ENCODE assay signal across 9 mouse cellular contexts in genomic region chr4:152178916-152179705, GRCm38 (mm10). TPM values are rescaled to one million over a fixed set of nuclear protein-coding genes. Genes with fewer than 3 reads are reported as not detected.
DNase-seq lines count a peak whose midpoint lies in the region; ATAC-seq and TF ChIP-seq lines count a peak whose summit lies in the region.
"Had no signal": no experiment of that assay in that cellular context is flagged by ENCODE, and none has a peak within 500 bp of the region (broad histone marks: within the 10 kb centered on the region; RNA-seq: fewer than 3 reads in every experiment).

No protein-coding gene starts in this region.

- 25% methylated on average over 16 of the region's 16 CpGs for WGBS in lung, postnatal 0 days
- 18% methylated on average over 16 of the region's 16 CpGs for WGBS in hindbrain, postnatal 0 days
- 21% methylated on average over 16 of the region's 16 CpGs for WGBS in midbrain, embryonic 15.5 days

- TF ChIP-seq CTCF in lung, postnatal 0 days (IDR thresholded peaks at IDR 0.05): no peak
- TF ChIP-seq CTCF in hindbrain, postnatal 0 days (IDR thresholded peaks at IDR 0.05; ENCODE audit: low read depth): no peak

- H3K4me3 ChIP-seq in lung, postnatal 0 days (ENCODE audit: low read depth, low read length): peak overlapping the region; percentile 68
- peak overlapping the region; percentile 52 for H3K4me3 ChIP-seq in hindbrain, postnatal 0 days (ENCODE audit: low read length)
- H3K4me3 ChIP-seq in midbrain, embryonic 15.5 days: peak overlapping the region; percentile 63

- H3K4me1 ChIP-seq in lung, postnatal 0 days (ENCODE audit: insufficient read depth, low read depth, low read length): peaks cover 6% of the 10 kb centered on the region; the same call in 1 of the 2 replicates
- peaks cover 13% of the 10 kb centered on the region for H3K4me1 ChIP-seq in hindbrain, postnatal 0 days (ENCODE audit: insufficient read depth, low read length)
- peaks cover 27% of the 10 kb centered on the region for H3K4me1 ChIP-seq in midbrain, embryonic 15.5 days

- H3K9ac ChIP-seq in lung, postnatal 0 days (replicated peaks; ENCODE audit: low read depth): no peak overlapping the region
- peak overlapping the region; percentile 67 for H3K9ac ChIP-seq in hindbrain, postnatal 0 days (replicated peaks; ENCODE audit: low read length)
- H3K9ac ChIP-seq in midbrain, embryonic 15.5 days: peak overlapping the region; percentile 62

- H3K36me3 ChIP-seq in lung, postnatal 0 days (ENCODE audit: insufficient read depth, low read length): no peaks in the 10 kb centered on the region
- H3K36me3 ChIP-seq in hindbrain, postnatal 0 days (ENCODE audit: insufficient read depth, low read length): no peaks in the 10 kb centered on the region
- no peaks in the 10 kb centered on the region; the same call in 1 of the 2 replicates for H3K36me3 ChIP-seq in midbrain, embryonic 15.5 days (replicated peaks)

- no peak for DNase-seq in lung, postnatal 0 days (ENCODE audit: low spot score)
- no peak for DNase-seq in lung, postnatal 36 days
- peak; percentile 67 for DNase-seq in cerebellum, adult 9-10 months
- peak; percentile 27 for DNase-seq in hindbrain, postnatal 0 days (ENCODE audit: low spot score)
- DNase-seq in yolk sac, embryonic 10.5 days (ENCODE audit: low spot score): no peak
- no peak for DNase-seq in right cerebral cortex, adult 18-20 months
- no peak for DNase-seq in urinary bladder, postnatal 36 days (ENCODE audit: low spot score in 2 of 2)

- ATAC-seq in lung, postnatal 0 days: no peak
- ATAC-seq in hindbrain, postnatal 0 days: no peak
- ATAC-seq in midbrain, embryonic 15.5 days (replicated peaks): no peak

- H3K4me2 ChIP-seq in lung, postnatal 0 days (replicated peaks; ENCODE audit: low read depth, low read length): peak overlapping the region; percentile 91
- peak overlapping the region; percentile 75 for H3K4me2 ChIP-seq in hindbrain, postnatal 0 days (ENCODE audit: low read depth, low read length)
- peak overlapping the region; percentile 94 for H3K4me2 ChIP-seq in midbrain, embryonic 15.5 days

- no peaks in the 10 kb centered on the region for H3K27me3 ChIP-seq in lung, postnatal 0 days (replicated peaks; ENCODE audit: insufficient read depth, low read length)
- 0 out of 2 replicates have a peak, but pooled peaks cover 2% of the 10 kb centered on the region for H3K27me3 ChIP-seq in hindbrain, postnatal 0 days (ENCODE audit: insufficient read depth, low read length)
- H3K27me3 ChIP-seq in midbrain, embryonic 15.5 days (replicated peaks): peaks cover 20% of the 10 kb centered on the region

- H3K9me3 ChIP-seq in lung, postnatal 0 days (ENCODE audit: low read length): no peaks in the 10 kb centered on the region
- no peaks in the 10 kb centered on the region for H3K9me3 ChIP-seq in hindbrain, postnatal 0 days (ENCODE audit: low read length)
- H3K9me3 ChIP-seq in midbrain, embryonic 15.5 days: no peaks in the 10 kb centered on the region

- no peak for TF ChIP-seq EP300 in lung, postnatal 0 days (IDR thresholded peaks at IDR 0.05)

- H3K27ac ChIP-seq in lung, postnatal 0 days (ENCODE audit: low read length): peak overlapping the region; percentile 35; the same call in 1 of the 2 replicates
- H3K27ac ChIP-seq in hindbrain, postnatal 0 days: peak overlapping the region; percentile 89; the same call in 1 of the 2 replicates
- peak overlapping the region; percentile 87; the same call in 1 of the 2 replicates for H3K27ac ChIP-seq in midbrain, embryonic 15.5 days

RNA-seq across cellular contexts. Expression of gene Acot7, which starts 1.2 kb away (rescaled TPM):
- 59.2 and 63.4 TPM in 2 replicates for polyA plus RNA-seq in lung, postnatal 0 days (2015; fragmentation: Nextera tagmentation; extraction: Ambion mirVana)
- total RNA-seq in hindbrain, postnatal 0 days (2014; rRNA removed): 249 and 259 TPM in 2 replicates
- polyA plus RNA-seq in hindbrain, postnatal 0 days (2015; fragmentation: Nextera tagmentation; extraction: Ambion mirVana): 455 and 488 TPM in 2 replicates
- 409 and 418 TPM in 2 replicates for polyA plus RNA-seq in midbrain, embryonic 15.5 days (2015; fragmentation: Nextera tagmentation; extraction: Ambion mirVana)

RNA-seq across cellular contexts. Expression of gene Hes2, which starts 20.4 kb away (rescaled TPM):
- polyA plus RNA-seq in lung, postnatal 0 days (2015; fragmentation: Nextera tagmentation; extraction: Ambion mirVana): 0.26 and 0.33 TPM in 2 replicates
- not detected in 2 replicates for total RNA-seq in hindbrain, postnatal 0 days (2014; rRNA removed)
- not detected in 2 replicates for polyA plus RNA-seq in hindbrain, postnatal 0 days (2015; fragmentation: Nextera tagmentation; extraction: Ambion mirVana)
- not detected in 2 replicates for polyA plus RNA-seq in midbrain, embryonic 15.5 days (2015; fragmentation: Nextera tagmentation; extraction: Ambion mirVana)
- total RNA-seq: gastrocnemius, postnatal 36 days had no signal

RNA-seq across cellular contexts. Expression of gene Espn, which starts 26.9 kb away (rescaled TPM):
- 2.0 and 3.1 TPM in 2 replicates for polyA plus RNA-seq in lung, postnatal 0 days (2015; fragmentation: Nextera tagmentation; extraction: Ambion mirVana)
- total RNA-seq in hindbrain, postnatal 0 days (2014; rRNA removed): 0.47 and 1.4 TPM in 2 replicates
- polyA plus RNA-seq in hindbrain, postnatal 0 days (2015; fragmentation: Nextera tagmentation; extraction: Ambion mirVana): 0.71 and 0.79 TPM in 2 replicates
- 0.13 and 0.19 TPM in 2 replicates for polyA plus RNA-seq in midbrain, embryonic 15.5 days (2015; fragmentation: Nextera tagmentation; extraction: Ambion mirVana)

Comparison
In these comparisons a context has a peak if more than half of its experiments do, and no peak if none do; other contexts are left out.
1. DNase-seq: peak in cerebellum, adult 9-10 months (single experiment) and hindbrain, postnatal 0 days (single experiment); none in lung, postnatal 0 days (single experiment), lung, postnatal 36 days (single experiment), yolk sac, embryonic 10.5 days (single experiment), right cerebral cortex, adult 18-20 months (single experiment) and urinary bladder, postnatal 36 days (0 of 2).
2. H3K27ac ChIP-seq: peak in every context shown above with its lines; median percentile 89 in hindbrain, postnatal 0 days; 87 in midbrain, embryonic 15.5 days; 35 in lung, postnatal 0 days.
3. Peak in every context shown above with its lines, with median percentiles within 50 percentile points of each other: H3K4me2 ChIP-seq and H3K4me3 ChIP-seq.